Mouse (Mus musculus) mouse embryonic stem cell (cell line): Measurements from ENCODE around the gene Akt1.

ENCODE experiments used
- in situ Hi-C, 2 experiments: fragments of 300-500 bp; cut with MboI; formaldehyde crosslinking; loops; 1 replicate in 1 of 2; 3 replicates in 1 of 2; pipeline ENCODE4 v1.14.3; 2019 to 2020; ENCODE audit warnings: low sequenced_read_pairs in 2 of 2, low pct_unique_long_range_greater_than_20kb in 1 of 2, mixed read lengths in 1 of 2; ENCODE audit not compliant: unreplicated experiment in 1 of 2

The Akt1 gene

GRCm38 (mm10) chr12:112674132-112675011 is at the start of gene Akt1:
Gene Akt1, minus strand, starts transcription at chr12:112674884.
- in situ Hi-C loops: no loop called here

DNA sequence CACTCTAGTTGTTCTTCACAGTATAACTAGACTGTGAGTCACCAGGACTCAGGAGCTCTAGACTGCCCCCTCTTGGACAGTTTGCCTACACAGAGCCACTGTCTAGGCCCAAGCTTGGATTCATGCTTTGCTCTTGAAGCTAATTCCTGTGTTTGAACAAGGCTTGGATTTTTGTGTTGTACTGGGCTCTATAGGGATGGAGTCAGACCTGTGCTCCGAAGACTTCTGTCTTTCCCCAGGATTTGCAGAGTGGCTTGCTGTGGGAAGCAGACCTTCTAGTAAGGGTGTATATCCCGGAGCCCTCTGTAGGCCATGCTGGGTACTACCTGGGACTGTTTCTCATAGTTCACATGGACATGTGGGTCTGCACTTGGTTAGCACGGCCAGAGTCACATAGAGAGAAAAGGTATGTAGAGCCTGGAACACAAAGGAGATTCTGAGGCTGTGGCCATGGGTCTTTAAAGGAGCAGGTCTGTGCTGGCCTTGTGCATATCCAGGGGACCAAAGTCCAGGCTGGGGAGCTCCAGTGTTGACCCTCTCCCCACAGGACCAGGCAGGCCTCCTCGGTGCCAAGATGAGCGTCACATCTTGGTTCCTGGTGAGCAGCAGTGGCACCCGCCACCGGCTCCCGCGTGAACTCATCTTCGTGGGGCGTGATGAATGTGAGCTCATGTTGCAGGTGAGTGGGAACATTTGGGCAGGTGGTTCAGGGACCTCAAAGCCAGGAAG is 49.6 kb upstream of the Akt1 start:
- in situ Hi-C loops: no loop called here

GRCm38 (mm10) chr12:112723445-112723844 is 48.8 kb upstream of the Akt1 start:
- in situ Hi-C loops: no loop called here

- in situ Hi-C loops: no loop called here
Observed at GRCm38 (mm10) chr12:112723028-112723330, 48.3 kb upstream of the Akt1 start.

- in situ Hi-C loops: no loop called here
Observed at GRCm38 (mm10) chr12:112722240-112723027, 47.8 kb upstream of the Akt1 start.

GRCm38 (mm10) chr12:112721424-112722239 is 46.9 kb upstream of the Akt1 start:
- in situ Hi-C loops: no loop called here

- in situ Hi-C loops: no loop called here
Observed at GRCm38 (mm10) chr12:112720890-112721423, 46.3 kb upstream of the Akt1 start.

- in situ Hi-C loops: no loop called here
Observed at GRCm38 (mm10) chr12:112720216-112720615, 45.5 kb upstream of the Akt1 start, which contains the start of gene Cep170b. Gene Cep170b, plus strand, starts transcription at chr12:112720455.

- in situ Hi-C loops: no loop called here
Observed at GRCm38 (mm10) chr12:112718995-112719394, 44.3 kb upstream of the Akt1 start.

- in situ Hi-C loops: no loop called here
Observed at GRCm38 (mm10) chr12:112717140-112717539, 42.5 kb upstream of the Akt1 start.

GRCm38 (mm10) chr12:112713984-112714383 is 39.3 kb upstream of the Akt1 start:
- in situ Hi-C loops: no loop called here

DNA sequence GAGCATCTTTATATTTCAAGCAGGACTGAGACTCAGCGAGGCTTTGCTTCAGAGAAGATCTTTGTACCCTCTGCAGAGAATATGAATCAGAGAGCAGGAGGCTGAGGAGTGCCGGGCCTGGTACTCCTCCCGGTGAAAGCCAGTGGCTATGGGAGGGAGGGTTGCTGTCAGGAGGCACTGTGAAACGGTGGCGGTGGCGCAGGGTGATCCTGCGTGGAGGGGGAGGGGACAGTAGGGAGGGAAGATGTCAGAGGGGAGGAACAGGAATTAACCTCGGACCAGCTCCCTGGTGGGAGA is 32.8 kb upstream of the Akt1 start:
- in situ Hi-C loops: loop anchor here (5.0 kb wide), 1 partner anchor 50 kb away; no protein-coding TSS in a partner anchor

- in situ Hi-C loops: loop anchor here (5.0 kb wide), 1 partner anchor 50 kb away; no protein-coding TSS in a partner anchor
Observed at GRCm38 (mm10) chr12:112706704-112707572, 32.3 kb upstream of the Akt1 start.

DNA sequence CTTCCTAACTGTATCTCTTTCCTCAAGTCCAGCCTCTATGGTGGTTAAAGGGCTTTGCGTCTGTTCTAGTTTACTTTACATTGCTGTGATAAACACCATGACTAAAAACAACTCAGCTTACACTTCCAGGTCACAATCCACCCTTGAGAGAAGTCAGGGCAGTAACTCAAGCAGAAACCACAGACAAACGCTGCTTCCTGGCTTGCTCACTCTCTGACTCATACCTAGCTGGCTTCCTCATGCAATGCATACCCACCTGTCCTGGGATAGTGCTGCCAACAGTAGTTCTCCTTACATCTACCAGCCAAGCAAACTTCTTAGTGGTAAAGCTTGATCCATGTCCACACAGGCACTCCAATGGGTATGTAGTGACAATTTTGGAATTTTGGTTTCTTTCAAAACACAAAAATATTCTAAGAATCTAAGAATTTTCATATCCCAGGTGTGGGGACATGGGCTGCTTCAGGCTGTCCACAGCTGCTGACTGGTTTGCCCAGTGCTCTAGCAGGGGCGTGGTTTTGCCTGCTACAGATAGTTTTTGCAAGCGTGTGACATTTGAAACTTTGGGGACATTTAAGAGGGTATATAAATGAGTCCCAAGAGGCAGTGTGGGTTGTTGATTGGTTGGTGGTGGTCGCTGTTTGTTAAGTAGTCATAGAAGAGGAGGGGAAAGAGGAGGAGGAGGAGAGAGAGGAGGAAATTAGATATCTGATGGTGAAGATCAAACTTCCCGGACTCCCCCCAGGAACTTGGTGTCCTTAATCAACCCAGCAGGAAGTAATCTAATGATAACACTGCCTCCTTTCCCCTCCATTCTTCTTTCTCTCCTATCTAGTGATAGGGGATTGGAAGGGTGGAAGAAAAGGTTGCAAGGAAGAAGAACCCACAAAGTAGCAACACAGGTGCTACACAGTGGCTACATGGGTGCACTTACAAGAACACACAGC is 28.0 kb upstream of the Akt1 start:
- in situ Hi-C loops: no loop called here

DNA sequence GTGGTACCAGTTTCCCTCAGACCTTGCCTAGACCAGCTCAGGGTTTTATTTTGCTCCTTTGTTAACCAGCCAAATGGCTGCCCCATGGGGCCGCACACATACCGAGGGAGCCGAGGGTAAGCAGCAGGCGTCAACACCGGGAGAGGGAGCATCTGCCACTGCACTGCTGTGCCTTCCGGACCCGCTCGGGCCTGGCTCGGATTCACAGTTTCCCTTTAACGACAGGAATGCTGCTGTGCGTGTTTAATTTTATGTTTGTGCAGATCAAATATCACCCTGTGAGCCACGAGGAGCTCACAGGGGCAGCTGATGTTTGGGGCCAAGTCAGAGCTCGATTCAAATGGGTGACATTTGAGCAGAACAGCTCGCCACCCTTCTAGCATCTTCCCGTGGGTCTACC is 25.8 kb upstream of the Akt1 start:
- in situ Hi-C loops: no loop called here

- in situ Hi-C loops: no loop called here
Observed at GRCm38 (mm10) chr12:112696806-112697425, 22.2 kb upstream of the Akt1 start.
